Mouse (Mus musculus): ENCODE measurements around the gene Trappc5.

Trappc5 gene

GRCm38 (mm10) chr8:3676993-3677579 is 987 bp downstream of the Trappc5 start:
- peak; percentile 29 for DNase-seq (ENCODE audit: extremely low spot score, low spot score)

GRCm38 (mm10) chr8:3678831-3679230 is 2.7 kb downstream of the Trappc5 start:
- DNase-seq (ENCODE audit: extremely low spot score, low spot score), result no peak

- DNase-seq (ENCODE audit: extremely low spot score, low spot score), result no peak
Measured at GRCm38 (mm10) chr8:3679236-3679635, 3.1 kb downstream of the Trappc5 start.

GRCm38 (mm10) chr8:3679656-3680055 is 3.6 kb downstream of the Trappc5 start:
- no peak for DNase-seq (ENCODE audit: extremely low spot score, low spot score)

- no peak for DNase-seq (ENCODE audit: extremely low spot score, low spot score)
Measured at GRCm38 (mm10) chr8:3682435-3682834, 6.3 kb downstream of the Trappc5 start.

- DNase-seq (ENCODE audit: extremely low spot score, low spot score), result no peak
Measured at GRCm38 (mm10) chr8:3683408-3684176, 7.5 kb downstream of the Trappc5 start.

GRCm38 (mm10) chr8:3684530-3684929 is 8.4 kb downstream of the Trappc5 start:
- no peak for DNase-seq (ENCODE audit: extremely low spot score, low spot score)

GRCm38 (mm10) chr8:3685422-3685821 is 9.3 kb downstream of the Trappc5 start:
- no peak for DNase-seq (ENCODE audit: extremely low spot score, low spot score)

- DNase-seq (ENCODE audit: extremely low spot score, low spot score), result no peak
Measured at GRCm38 (mm10) chr8:3687537-3687936, 11.4 kb downstream of the Trappc5 start.

- no peak for DNase-seq (ENCODE audit: extremely low spot score, low spot score)
Measured at GRCm38 (mm10) chr8:3690774-3691173, 14.7 kb downstream of the Trappc5 start.

GRCm38 (mm10) chr8:3694121-3694520 is 18.0 kb downstream of the Trappc5 start, which contains the start of gene Fcer2a:
Gene Fcer2a, minus strand, starts transcription at chr8:3694175.
- DNase-seq (ENCODE audit: extremely low spot score, low spot score), result no peak

- DNase-seq (ENCODE audit: extremely low spot score, low spot score), result no peak
Measured at GRCm38 (mm10) chr8:3701491-3701890, 25.4 kb downstream of the Trappc5 start.

- DNase-seq (ENCODE audit: extremely low spot score, low spot score), result no peak
Measured at GRCm38 (mm10) chr8:3705711-3706110, 29.6 kb downstream of the Trappc5 start.

- DNase-seq (ENCODE audit: extremely low spot score, low spot score), result no peak
Measured at GRCm38 (mm10) chr8:3707611-3708010, 31.5 kb downstream of the Trappc5 start.

GRCm38 (mm10) chr8:3710312-3710711 is 34.2 kb downstream of the Trappc5 start:
- DNase-seq (ENCODE audit: extremely low spot score, low spot score), result no peak

- no peak for DNase-seq (ENCODE audit: extremely low spot score, low spot score)
Measured at GRCm38 (mm10) chr8:3711646-3712045, 35.5 kb downstream of the Trappc5 start.

GRCm38 (mm10) chr8:3717321-3717954 is 41.3 kb downstream of the Trappc5 start:
- no peak for DNase-seq (ENCODE audit: extremely low spot score, low spot score)

GRCm38 (mm10) chr8:3718559-3718958 is 42.5 kb downstream of the Trappc5 start:
- DNase-seq (ENCODE audit: extremely low spot score, low spot score), result peak; percentile 66

- no peak for DNase-seq (ENCODE audit: extremely low spot score, low spot score)
Measured at GRCm38 (mm10) chr8:3720551-3720950, 44.5 kb downstream of the Trappc5 start, which contains the start of gene Clec4g. Gene Clec4g, minus strand, starts transcription at chr8:3720651.

- DNase-seq (ENCODE audit: extremely low spot score, low spot score), result no peak
Measured at GRCm38 (mm10) chr8:3721041-3721440, 44.9 kb downstream of the Trappc5 start.
